Mouse (Mus musculus): ENCODE results near the gene Clmn.

The Clmn gene

DNA sequence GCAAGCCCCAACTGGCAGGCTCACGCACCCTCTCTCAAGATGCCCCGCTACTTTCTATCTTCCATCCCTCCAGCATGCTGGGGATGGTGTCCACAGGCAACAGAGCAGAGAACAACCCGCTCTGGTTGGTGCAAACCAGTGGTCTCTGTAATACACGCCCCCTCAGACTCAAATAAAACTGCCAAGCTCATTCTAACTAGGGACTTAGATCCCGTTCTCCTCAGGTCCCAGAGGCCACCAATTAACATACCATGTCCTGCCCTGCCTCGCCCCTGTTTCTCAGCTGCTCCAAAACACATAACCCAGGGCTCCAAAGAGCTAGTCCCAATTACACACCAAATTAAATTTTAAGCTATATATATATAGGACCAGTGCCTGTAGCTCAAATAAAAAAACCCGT is 50.6 kb downstream of the Clmn start:
- in situ Hi-C loops (cut with MboI, MseI): no loop called here

GRCm38 (mm10) chr12:104813762-104814161 is 51.1 kb downstream of the Clmn start:
- in situ Hi-C loops (cut with MboI, MseI): no loop called here

DNA sequence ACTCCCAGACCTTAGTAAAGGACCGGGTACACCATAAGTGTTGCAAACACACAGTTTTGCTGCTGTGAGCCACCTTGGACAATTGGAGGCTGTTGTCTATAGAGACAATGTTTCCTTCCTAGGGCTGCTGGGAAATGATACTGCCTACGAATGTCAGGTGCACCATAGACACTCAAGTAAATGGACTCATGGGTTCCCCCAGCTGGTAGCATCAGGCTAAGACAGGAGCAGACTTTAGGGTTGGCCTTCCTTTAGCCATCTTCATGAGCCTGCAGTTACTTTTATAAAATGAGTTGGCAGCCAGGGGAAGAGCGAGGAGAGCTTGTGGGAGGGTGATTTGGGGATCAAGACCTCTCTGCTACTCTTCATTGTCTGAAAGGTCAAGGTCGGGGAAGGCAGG is 52.2 kb downstream of the Clmn start:
- in situ Hi-C loops (cut with MboI, MseI): no loop called here

DNA sequence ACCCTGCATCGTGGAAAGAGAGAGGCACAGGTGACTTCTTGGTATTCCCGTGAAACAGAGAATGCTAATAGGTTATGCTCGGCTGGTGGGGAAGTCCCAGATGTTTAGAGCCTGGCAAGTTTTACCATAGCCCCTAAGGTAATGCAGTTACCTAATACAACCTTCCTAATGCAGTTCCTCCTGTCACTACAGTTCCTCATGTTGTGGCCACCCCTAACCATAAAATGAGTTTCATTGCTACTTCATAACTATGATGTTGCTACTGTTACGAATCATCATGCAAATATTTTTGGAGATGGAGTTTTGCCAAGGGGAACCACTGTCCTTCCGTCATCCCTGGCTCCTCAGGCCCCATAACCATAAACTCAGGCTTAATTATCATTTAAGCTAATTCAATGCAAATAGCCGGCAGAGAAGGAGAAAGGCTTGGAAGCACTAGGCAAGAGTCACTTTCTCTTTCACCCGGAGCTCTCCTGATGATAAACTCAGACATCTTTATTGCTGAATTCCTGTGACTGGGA is 53.9 kb downstream of the Clmn start:
- in situ Hi-C loops (cut with MboI, MseI): no loop called here

- in situ Hi-C loops (cut with MboI, MseI): no loop called here
These were observed 56.3 kb downstream of the Clmn start for GRCm38 (mm10) chr12:104808421-104809067.

GRCm38 (mm10) chr12:104806680-104807375 is 58.0 kb downstream of the Clmn start:
- in situ Hi-C loops (cut with MboI, MseI): no loop called here

- in situ Hi-C loops (cut with MboI, MseI): no loop called here
These were observed 63.2 kb downstream of the Clmn start for GRCm38 (mm10) chr12:104801494-104802260.

DNA sequence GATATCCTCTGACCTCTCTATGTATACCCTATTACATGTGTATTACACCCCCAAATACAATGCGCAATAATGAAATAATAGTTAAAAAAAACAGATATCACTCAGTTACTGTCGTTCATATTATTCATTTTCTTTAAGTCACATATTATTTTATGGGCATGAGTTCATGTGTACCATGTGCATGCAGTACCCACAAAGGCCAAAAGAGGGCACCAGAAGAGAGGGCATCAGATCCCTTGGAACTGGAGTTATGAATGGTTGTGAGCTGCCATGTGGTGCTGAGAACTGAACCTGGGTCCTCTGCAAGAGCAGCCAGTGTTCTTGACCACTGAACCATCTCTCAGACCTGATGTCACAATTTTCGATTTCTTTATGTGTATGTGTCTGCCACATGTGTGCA is 65.5 kb downstream of the Clmn start:
- in situ Hi-C loops (cut with MboI, MseI): no loop called here

GRCm38 (mm10) chr12:104797905-104798304 is 67.0 kb downstream of the Clmn start:
- in situ Hi-C loops (cut with MboI, MseI): no loop called here

DNA sequence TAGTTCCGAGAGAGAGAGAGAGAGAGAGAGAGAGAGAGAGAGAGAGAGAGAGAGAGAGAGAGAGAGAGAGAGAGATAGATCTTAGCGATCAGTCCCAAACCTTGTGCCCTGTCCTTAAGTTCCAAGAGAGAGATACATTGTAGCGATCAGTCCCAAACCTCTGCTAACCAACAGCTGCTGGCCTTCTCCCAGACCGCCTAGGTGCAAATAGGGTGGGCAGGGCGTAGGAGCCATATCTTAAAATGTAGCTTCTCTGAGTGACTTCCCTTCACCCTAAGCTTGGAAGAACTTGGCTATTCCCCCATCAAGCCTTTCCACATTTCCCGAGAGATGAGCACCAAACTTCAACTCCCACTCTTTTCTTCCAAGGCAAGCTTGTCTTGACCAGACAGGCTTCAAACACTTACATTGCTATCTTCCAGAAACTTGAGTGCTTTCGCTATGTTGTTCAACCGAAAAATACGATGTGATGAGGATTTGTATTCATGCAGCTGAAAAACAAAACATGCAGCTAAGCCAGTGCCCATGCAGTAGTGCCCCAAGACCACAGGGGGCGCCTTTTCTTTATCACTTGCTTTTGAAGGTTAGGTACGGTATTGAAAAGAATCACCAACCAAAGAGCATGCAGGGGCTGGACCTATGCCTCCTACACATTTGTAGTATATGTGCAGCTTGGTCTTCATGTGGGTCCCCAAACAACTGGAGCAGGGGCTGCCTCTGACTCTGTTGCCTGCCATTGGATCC is 68.1 kb downstream of the Clmn start:
- in situ Hi-C loops (cut with MboI, MseI): no loop called here

DNA sequence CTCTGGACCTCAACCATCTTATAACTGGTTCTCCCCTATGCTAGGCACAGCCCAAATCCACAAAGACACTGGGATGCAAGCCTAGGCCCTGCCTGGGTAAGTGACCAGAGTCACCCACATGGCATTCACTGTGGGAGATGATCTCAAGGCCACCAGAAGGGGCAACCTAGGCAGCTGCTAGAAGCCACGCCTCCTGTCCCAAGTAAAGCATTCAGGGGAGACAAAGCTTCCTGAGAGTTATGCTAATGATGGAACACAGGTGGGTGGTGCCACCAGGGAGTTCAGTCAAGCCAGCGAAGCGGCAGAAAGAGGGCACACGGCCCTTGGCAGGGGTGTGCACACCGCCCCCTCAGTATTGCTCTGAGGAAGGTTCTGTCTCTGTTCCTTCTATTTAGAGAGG is 69.9 kb downstream of the Clmn start:
- in situ Hi-C loops (cut with MboI, MseI): no loop called here

- in situ Hi-C loops (cut with MboI, MseI): no loop called here
These were observed 71.4 kb downstream of the Clmn start for GRCm38 (mm10) chr12:104793486-104793885.

GRCm38 (mm10) chr12:104777603-104778002 is 87.3 kb downstream of the Clmn start:
- in situ Hi-C loops (cut with MboI, MseI): no loop called here

GRCm38 (mm10) chr12:104771941-104772340 is 92.9 kb downstream of the Clmn start:
- in situ Hi-C loops (cut with MboI, MseI): no loop called here

DNA sequence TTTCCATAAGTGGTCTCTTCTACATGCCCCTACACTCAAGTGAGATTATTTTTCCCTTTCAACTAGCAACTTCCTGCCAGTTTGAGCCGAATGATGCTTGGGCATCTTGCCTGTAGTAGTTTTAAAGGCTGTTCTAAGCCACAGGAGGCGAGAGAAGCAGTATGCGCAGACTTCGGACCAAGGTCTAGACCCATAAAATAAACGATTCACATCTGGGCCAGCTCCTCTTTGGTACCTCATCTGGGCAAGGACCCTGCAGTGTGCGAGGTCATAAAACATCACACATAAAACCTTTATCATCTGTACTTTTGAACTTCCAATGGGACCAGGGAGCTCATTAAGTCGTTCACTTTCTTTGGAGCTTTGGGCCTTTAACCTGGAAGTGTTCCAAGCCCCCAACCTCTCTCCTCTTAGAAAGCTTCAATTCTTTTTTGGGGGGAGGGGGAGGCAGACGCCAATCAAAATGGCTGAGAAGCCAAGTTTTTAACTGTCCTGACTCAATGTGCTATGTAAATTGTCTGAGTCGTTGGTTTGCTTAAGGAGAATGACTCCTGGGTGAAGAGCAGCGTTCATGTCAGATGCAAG is 95.6 kb downstream of the Clmn start:
- in situ Hi-C loops (cut with MboI, MseI): no loop called here

DNA sequence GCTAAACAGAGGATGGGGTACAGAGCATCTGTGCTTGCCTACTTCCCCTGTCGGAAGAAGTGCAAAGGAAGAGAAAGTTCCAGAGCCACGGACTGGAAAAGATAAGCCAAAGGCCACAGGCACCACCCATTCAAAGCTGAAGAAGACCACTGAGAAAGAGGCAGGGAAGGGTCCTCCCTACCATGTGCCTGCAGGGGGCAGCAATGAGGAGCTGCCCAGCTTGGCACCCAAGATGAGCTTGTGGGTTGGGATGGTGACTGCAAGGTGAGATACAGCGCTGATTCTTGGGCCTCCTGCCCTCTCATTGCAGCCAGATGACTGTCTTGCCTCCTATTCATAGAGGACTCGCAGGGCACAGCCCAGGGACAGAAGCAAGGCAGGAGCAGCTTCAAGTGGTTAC is 97.7 kb downstream of the Clmn start:
- in situ Hi-C loops (cut with MboI, MseI): no loop called here

- in situ Hi-C loops (cut with MboI, MseI): no loop called here
These were observed 99.1 kb downstream of the Clmn start for GRCm38 (mm10) chr12:104765761-104766160.

GRCm38 (mm10) chr12:104765116-104765515 is 99.8 kb downstream of the Clmn start:
- in situ Hi-C loops (cut with MboI, MseI): no loop called here

DNA sequence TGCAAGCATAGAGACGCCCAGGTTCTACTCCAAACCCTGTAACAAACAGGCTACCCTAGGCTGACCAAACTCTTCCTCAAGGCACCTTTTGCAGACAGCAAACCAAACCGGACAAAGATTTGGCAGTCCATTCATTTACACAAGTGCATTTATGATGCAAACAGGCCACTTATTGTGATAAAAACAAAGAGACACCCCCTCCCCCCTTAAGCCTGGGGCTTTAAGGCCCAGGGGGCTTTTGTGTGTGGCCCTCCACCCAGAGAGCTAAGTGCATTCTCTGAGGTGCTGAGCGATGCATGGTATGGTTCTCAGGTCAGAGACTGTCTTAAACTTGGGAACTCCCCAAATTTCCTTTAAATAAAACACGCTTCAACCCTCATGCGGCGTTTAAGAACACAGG is 101.0 kb downstream of the Clmn start:
- in situ Hi-C loops (cut with MboI, MseI): no loop called here

DNA sequence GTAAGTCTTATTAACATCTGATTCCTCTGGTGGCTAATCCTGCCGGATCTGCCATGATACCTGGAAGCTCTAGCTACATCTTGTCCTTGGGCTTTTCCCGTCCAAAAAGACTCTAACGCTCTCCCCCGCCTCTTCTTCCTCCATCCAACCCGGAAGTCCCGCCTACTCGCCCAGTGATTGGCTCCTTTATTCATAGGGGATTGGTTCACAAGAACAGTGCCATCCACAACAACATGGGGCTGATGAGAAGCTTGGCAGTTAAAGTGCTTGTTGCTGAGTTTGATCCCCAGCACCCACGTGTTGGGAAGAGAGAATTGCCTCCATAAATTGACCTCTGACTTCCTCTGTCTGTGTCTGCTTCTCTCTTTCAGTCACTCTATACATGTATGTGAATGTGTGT is 103.5 kb downstream of the Clmn start:
- in situ Hi-C loops (cut with MboI, MseI): no loop called here

DNA sequence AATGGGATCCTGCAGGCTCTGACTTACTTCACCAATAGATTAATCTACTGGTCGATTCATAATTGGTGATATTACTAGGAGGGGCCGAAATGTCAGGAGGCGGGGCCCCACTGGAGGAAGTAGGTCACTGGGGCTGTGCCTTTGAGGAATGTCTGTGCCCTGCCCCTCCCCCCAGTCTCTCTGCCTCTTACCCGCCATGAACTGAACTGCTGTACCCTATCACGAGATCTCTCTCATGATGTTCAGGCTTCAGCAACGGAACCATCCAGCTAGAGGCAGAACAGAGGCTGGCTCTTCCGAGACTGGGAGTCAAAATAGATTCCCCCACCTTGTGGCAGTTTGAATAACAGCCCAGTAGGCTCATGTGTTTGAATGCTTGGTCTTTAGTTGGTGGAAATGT is 106.8 kb downstream of the Clmn start:
- in situ Hi-C loops (cut with MboI, MseI): loop anchor here (5.0 kb wide), 1 partner anchor 279 kb away; no protein-coding TSS in a partner anchor

Measured in regulatory T cell (primary cell).